Mouse (Mus musculus): ENCODE data around the gene Traf3ip3. TPM values are rescaled to one million over a fixed set of nuclear protein-coding genes. Genes with fewer than 3 reads are reported as not detected.

Gene Traf3ip3
- total and polyA plus RNA-seq, 3 experiments, result 0.94 to 2.7 (median 2.2) TPM

DNA sequence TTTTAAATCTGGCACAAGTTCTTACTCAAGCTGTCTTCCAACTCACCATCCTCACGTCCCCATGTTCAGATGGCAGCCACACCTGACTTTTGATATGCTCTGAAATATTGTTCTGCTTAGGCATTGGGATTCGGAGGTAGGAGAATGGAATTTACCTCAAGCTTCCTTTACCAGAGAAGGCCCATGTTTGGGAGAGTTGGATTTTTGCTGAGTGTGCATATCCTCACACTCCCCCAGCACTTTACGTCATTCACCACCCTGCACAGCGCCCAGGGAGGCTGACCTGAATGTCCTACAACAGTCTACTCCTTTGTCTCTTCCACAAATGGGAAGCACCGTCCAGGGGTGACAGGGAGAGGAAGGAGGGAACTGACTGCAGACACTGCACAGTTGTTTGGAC, 18.9 kb upstream of the Traf3ip3 start:
- H3K4me1 ChIP-seq (ENCODE audit: control insufficient read depth, insufficient read depth, low read length), result no peaks in the 10 kb centered on the region
- H3K27ac ChIP-seq, result no peak overlapping the region
- H3K9ac ChIP-seq (ENCODE audit: low read depth, low read length), result no peak overlapping the region
- intact Hi-C loops (cut with DNase I), result no loop called here
- no peaks in the 10 kb centered on the region for H3K79me2 ChIP-seq (replicated peaks; ENCODE audit: control insufficient read depth, insufficient read depth, low read length)
- TF ChIP-seq EP300 (IDR thresholded peaks at IDR 0.05; ENCODE audit: insufficient read depth, low read depth, low read length) (no peak), CTCF (IDR thresholded peaks at IDR 0.05) (no peak), POLR2A (IDR thresholded peaks at IDR 0.05; ENCODE audit: insufficient read depth, low read depth, low read length) (no peak)
- H3K27me3 ChIP-seq (ENCODE audit: control insufficient read depth, insufficient read depth, low read length), result no peaks in the 10 kb centered on the region
- H3K36me3 ChIP-seq (ENCODE audit: control insufficient read depth, insufficient read depth, low read length), result no peaks in the 10 kb centered on the region
- DNase-seq, result no peak
- H3K4me3 ChIP-seq, result no peak overlapping the region
- WGBS, result 59% methylated on average over 5 of the region's 5 CpGs

DNA sequence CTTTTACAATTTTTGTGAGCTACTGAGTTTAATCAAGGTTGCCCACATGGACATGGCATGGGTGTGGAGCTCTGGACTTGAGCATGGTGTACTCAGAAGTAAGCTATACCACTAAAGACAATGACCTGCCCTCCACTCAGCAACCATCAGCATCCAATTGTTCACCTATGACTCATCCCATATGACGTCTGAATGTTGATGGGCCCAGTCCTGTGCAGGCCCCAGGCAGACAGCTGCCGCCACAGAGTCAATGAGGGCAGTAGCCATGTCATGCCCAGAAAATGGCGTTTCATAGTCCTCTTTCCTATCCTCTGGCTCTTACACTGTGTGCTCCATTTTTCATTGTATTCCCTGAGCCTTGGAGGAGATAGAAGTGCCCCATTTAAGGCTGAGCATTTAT, 14.5 kb upstream of the Traf3ip3 start:
- H3K27ac ChIP-seq, result no peak overlapping the region
- H3K4me3 ChIP-seq, result no peak overlapping the region
- H3K4me1 ChIP-seq (ENCODE audit: control insufficient read depth, insufficient read depth, low read length), result peaks cover 1% of the 10 kb centered on the region
- TF ChIP-seq EP300 (IDR thresholded peaks at IDR 0.05; ENCODE audit: insufficient read depth, low read depth, low read length), result no peak
- no peak for TF ChIP-seq POLR2A (IDR thresholded peaks at IDR 0.05; ENCODE audit: insufficient read depth, low read depth, low read length)
- no peak for TF ChIP-seq CTCF (IDR thresholded peaks at IDR 0.05)
- DNase-seq, result no peak
- H3K9ac ChIP-seq (ENCODE audit: low read depth, low read length), result no peak overlapping the region
- H3K36me3 ChIP-seq (ENCODE audit: control insufficient read depth, insufficient read depth, low read length), result no peaks in the 10 kb centered on the region
- intact Hi-C loops (cut with DNase I), result no loop called here
- WGBS, result 74% methylated on average over 3 of the region's 3 CpGs
- no peaks in the 10 kb centered on the region for H3K27me3 ChIP-seq (ENCODE audit: control insufficient read depth, insufficient read depth, low read length)
- H3K79me2 ChIP-seq (replicated peaks; ENCODE audit: control insufficient read depth, insufficient read depth, low read length), result no peaks in the 10 kb centered on the region

DNA sequence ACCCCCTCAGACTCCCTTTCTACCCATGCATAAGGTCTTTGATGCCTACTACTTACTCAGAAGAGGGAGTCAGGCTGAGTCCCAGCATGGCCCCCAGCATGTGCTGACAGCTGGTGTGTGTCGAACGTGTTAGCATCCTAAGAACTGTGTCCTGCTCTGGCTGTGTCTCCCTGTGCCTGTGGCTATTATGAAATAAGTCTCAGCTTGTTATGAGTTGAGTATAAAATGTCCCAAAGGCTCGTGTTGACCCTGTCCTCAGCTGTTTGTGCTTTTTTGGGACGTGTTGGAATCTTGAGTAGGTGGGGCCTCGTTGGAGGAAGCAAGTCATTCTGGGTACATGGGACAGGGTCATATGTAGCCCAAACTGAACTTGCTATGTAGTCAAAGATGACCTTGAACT, 12.6 kb upstream of the Traf3ip3 start:
- WGBS, result 52% methylated on average over 5 of the region's 5 CpGs
- intact Hi-C loops (cut with DNase I), result no loop called here

GRCm38 (mm10) chr1:193211371-193211770, 9.9 kb upstream of the Traf3ip3 start:
- WGBS, result 54% methylated on average over 5 of the region's 5 CpGs
- no peak overlapping the region; the same call in 1 of the 2 replicates for H3K27ac ChIP-seq
- no peak overlapping the region for H3K9ac ChIP-seq (ENCODE audit: low read depth, low read length)
- no peaks in the 10 kb centered on the region for H3K27me3 ChIP-seq (ENCODE audit: control insufficient read depth, insufficient read depth, low read length)
- no peaks in the 10 kb centered on the region for H3K36me3 ChIP-seq (ENCODE audit: control insufficient read depth, insufficient read depth, low read length)
- intact Hi-C loops (cut with DNase I), result loop anchor here (1.0 kb wide), 1 partner anchor 42 kb away; no protein-coding TSS in a partner anchor
- DNase-seq, result peak in 1 of 2 experiments; percentile 67
- H3K4me3 ChIP-seq, result no peak overlapping the region
- TF ChIP-seq CTCF (IDR thresholded peaks at IDR 0.05), result no peak
- peak; percentile 66; the same call in 1 of the 2 replicates for TF ChIP-seq EP300 (IDR thresholded peaks at IDR 0.05; ENCODE audit: insufficient read depth, low read depth, low read length)
- no peak for TF ChIP-seq POLR2A (IDR thresholded peaks at IDR 0.05; ENCODE audit: insufficient read depth, low read depth, low read length)
- peaks cover 1% of the 10 kb centered on the region for H3K4me1 ChIP-seq (ENCODE audit: control insufficient read depth, insufficient read depth, low read length)
- no peaks in the 10 kb centered on the region for H3K79me2 ChIP-seq (replicated peaks; ENCODE audit: control insufficient read depth, insufficient read depth, low read length)

More for the DNA sequence above, 12.6 kb upstream of the Traf3ip3 start:
- Histone ChIP-seq H3K4me3 (no peak overlapping the region), H3K4me1 (ENCODE audit: control insufficient read depth, insufficient read depth, low read length) (peaks cover 1% of the 10 kb centered on the region), H3K9ac (ENCODE audit: low read depth, low read length) (no peak overlapping the region), H3K79me2 (replicated peaks; ENCODE audit: control insufficient read depth, insufficient read depth, low read length) (no peaks in the 10 kb centered on the region), H3K27ac (no peak overlapping the region), H3K27me3 (ENCODE audit: control insufficient read depth, insufficient read depth, low read length) (no peaks in the 10 kb centered on the region), H3K36me3 (ENCODE audit: control insufficient read depth, insufficient read depth, low read length) (no peaks in the 10 kb centered on the region)
- no peak for DNase-seq
- TF ChIP-seq CTCF (IDR thresholded peaks at IDR 0.05) (no peak), EP300 (IDR thresholded peaks at IDR 0.05; ENCODE audit: insufficient read depth, low read depth, low read length) (no peak), POLR2A (IDR thresholded peaks at IDR 0.05; ENCODE audit: insufficient read depth, low read depth, low read length) (no peak)

DNA sequence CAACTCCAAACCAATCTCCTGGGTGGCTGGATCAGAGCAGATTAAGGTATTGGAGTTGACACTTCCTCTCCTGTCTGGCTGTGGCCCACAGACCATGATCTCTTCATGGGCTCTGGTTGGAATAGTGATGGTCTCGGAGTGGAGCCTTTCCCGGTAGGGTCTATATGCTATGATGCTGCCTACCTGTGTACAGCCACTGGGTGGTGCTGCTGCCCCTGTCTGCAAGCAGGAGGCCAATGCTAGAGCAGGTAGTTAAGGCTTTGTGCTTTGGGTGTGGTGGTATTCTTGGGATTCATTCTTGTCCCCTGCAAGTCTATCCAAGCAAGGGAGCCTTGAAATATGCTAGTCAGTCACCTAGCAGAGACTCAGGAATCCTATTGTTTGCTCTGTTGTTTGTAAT, 6.7 kb upstream of the Traf3ip3 start:
- no peak overlapping the region for H3K4me3 ChIP-seq
- H3K27ac ChIP-seq, result no peak overlapping the region
- 37% methylated on average over 2 of the region's 2 CpGs for WGBS
- H3K79me2 ChIP-seq (replicated peaks; ENCODE audit: control insufficient read depth, insufficient read depth, low read length), result no peaks in the 10 kb centered on the region
- H3K4me1 ChIP-seq (ENCODE audit: control insufficient read depth, insufficient read depth, low read length), result no peaks in the 10 kb centered on the region; the same call in 1 of the 2 replicates
- no peaks in the 10 kb centered on the region for H3K27me3 ChIP-seq (ENCODE audit: control insufficient read depth, insufficient read depth, low read length)
- intact Hi-C loops (cut with DNase I), result loop anchor here (2.0 to 10.0 kb wide), 3 partner anchors 119 to 203 kb away; partner anchors contain the start of gene Camk1g
- peak; percentile 62 to 63 for DNase-seq
- H3K9ac ChIP-seq (ENCODE audit: low read depth, low read length), result no peak overlapping the region
- no peaks in the 10 kb centered on the region for H3K36me3 ChIP-seq (ENCODE audit: control insufficient read depth, insufficient read depth, low read length)
- TF ChIP-seq POLR2A (IDR thresholded peaks at IDR 0.05; ENCODE audit: insufficient read depth, low read depth, low read length) (no peak), CTCF (IDR thresholded peaks at IDR 0.05) (peak; percentile 89), EP300 (IDR thresholded peaks at IDR 0.05; ENCODE audit: insufficient read depth, low read depth, low read length) (peak; percentile 90)

GRCm38 (mm10) chr1:193207503-193207902, 6.0 kb upstream of the Traf3ip3 start, which contains the start of gene Lamb3:
Gene Lamb3, plus strand, starts transcription at chr1:193207699.
- TF ChIP-seq CTCF (IDR thresholded peaks at IDR 0.05), result no peak
- TF ChIP-seq EP300 (IDR thresholded peaks at IDR 0.05; ENCODE audit: insufficient read depth, low read depth, low read length), result no peak
- no peak for TF ChIP-seq POLR2A (IDR thresholded peaks at IDR 0.05; ENCODE audit: insufficient read depth, low read depth, low read length)
- WGBS, result 75% methylated on average over 3 of the region's 3 CpGs
- H3K27me3 ChIP-seq (ENCODE audit: control insufficient read depth, insufficient read depth, low read length), result no peaks in the 10 kb centered on the region
- no peaks in the 10 kb centered on the region; the same call in 1 of the 2 replicates for H3K4me1 ChIP-seq (ENCODE audit: control insufficient read depth, insufficient read depth, low read length)
- no peak within 1 kb of the TSS for H3K27ac ChIP-seq
- intact Hi-C loops (cut with DNase I), result loop anchor here (5.0 to 10.0 kb wide), 2 partner anchors 165 to 203 kb away; partner anchors contain the start of gene Camk1g
- H3K36me3 ChIP-seq (ENCODE audit: control insufficient read depth, insufficient read depth, low read length), result no peaks in the 10 kb centered on the region
- DNase-seq, result no peak
- no peaks in the 10 kb centered on the region for H3K79me2 ChIP-seq (replicated peaks; ENCODE audit: control insufficient read depth, insufficient read depth, low read length)
- H3K9ac ChIP-seq (ENCODE audit: low read depth, low read length), result no peak within 1 kb of the TSS
- H3K4me3 ChIP-seq, result no peak within 1 kb of the TSS
